Mouse (Mus musculus): ENCODE results near the gene Idnk. TPM values are rescaled to one million over a fixed set of nuclear protein-coding genes. Genes with fewer than 3 reads are reported as not detected.

The Idnk gene
- 10 to 100 TPM; 21.5 to 21.9 TPM for total RNA-seq (2021)
- long read RNA-seq, experiment 1, transcript Idnk-202 (4 exons, 1,462 nt): major isoform, 16 of 20 reads
- long read RNA-seq, experiment 1, partial matches to known transcripts: 0 of 20 reads
- long read RNA-seq, experiment 1, other reads (novel, unspliced or antisense): 4 of 20 reads
- long read RNA-seq, experiment 2, transcript Idnk-202 (4 exons, 1,462 nt): major isoform, 14 of 17 reads
- long read RNA-seq, experiment 2, partial matches to known transcripts: 0 of 17 reads
- long read RNA-seq, experiment 2, other reads (novel, unspliced or antisense): 2 of 17 reads

DNA sequence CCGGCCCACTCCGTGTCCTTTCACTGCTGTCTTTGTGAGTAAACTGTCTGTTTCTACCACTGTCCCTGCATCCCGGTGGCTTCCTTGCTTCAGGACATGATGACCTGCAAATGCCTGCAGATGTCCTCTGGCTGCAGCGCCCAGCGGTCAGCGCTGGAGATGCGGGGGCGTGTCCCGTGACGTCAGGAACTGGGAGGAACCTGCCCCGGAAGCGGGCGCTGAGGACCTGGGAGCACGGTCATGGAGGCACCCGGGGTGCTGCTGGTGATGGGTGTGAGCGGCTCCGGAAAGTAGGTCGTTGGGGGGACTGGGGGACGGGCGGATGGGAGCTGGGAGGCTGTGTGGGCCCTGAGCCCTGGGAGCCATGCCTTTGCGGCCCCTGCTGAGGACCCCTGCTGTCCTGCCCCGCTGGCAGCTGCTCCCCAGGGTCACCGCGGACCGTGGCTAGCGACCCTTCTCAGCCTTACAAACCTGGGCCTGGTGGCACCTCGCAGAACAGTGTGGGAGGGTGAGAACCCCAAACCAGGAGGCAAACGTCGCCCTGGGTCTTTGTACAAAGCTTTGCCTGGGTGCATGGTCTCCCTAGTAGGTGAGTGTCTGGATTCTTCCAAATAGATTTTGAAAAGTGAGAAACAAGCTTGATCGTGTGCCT, at the start of gene Idnk:
TSS of gene Idnk (plus strand) at position 203 of the 652 bp plus-strand sequence.
- intact Hi-C loops (cut with DNase I): loop anchor here (2.0 to 5.0 kb wide), 2 partner anchors 227 to 430 kb away; partner anchors contain the start of gene 2210016F16Rik
- peak; percentile 67 to 78 for DNase-seq (ENCODE audit: low spot score in 2 of 2)

GRCm38 (mm10) chr13:58111306-58111705, 46.1 kb upstream of the Idnk start:
- intact Hi-C loops (cut with DNase I): loop anchor here (5.0 kb wide), 1 partner anchor 39 kb away; no protein-coding TSS in a partner anchor
- peak in 1 of 2 experiments; percentile 46 for DNase-seq (ENCODE audit: low spot score in 2 of 2)

GRCm38 (mm10) chr13:58112191-58112590, 45.3 kb upstream of the Idnk start:
- DNase-seq (ENCODE audit: low spot score in 2 of 2): peak; percentile 33 to 37
- intact Hi-C loops (cut with DNase I): loop anchor here (2.0 to 5.0 kb wide), 2 partner anchors 40 to 99 kb away; no protein-coding TSS in a partner anchor

- intact Hi-C loops (cut with DNase I): loop anchor here (1.0 to 5.0 kb wide), 3 partner anchors 40 to 100 kb away; no protein-coding TSS in a partner anchor
- DNase-seq (ENCODE audit: low spot score in 2 of 2): no peak
These were observed 44.8 kb upstream of the Idnk start for GRCm38 (mm10) chr13:58112601-58113041.

DNA sequence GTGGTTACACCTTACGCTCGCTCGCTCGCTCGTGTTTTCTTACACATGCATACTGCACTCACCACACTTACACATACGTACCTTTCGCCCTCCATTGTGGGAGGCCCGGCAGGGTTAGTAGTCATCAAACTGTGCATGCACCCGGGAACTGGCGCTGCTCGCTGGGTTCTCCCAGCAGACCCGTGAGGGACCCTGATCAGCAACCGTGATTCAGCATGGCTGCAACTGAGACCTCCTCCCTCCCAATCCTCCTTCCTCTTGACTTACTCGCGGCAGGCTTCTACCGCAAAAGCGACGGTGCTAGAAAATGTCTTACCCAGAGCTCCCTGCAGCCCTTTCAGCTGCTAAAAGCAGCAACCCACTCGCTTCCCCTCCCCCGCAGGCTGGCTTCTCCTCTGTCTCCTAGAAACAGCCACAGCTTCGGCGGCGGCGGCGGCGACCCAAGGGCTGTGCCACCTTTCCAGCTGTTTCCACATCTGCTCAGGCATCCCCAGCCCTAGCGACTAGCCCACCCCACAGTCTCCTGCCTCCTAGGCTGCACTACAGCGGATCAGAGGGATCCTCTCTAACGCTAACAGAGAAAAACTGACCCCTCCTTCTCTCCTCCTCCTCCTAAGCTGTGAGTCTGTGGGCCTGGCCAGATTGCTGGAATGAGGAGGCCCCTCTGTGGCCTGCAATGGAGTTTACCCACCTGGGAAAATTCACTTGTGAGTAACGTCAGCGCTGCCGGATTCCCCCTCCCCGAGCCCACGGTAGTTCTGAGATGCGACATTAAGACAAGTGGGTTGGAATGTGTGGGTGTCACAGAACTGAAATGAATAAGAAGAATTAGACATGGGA, 44.2 kb upstream of the Idnk start, which contains the start of gene Klhl3:
TSS of gene Klhl3 (minus strand) at position 532 of the 840 bp plus-strand sequence.
- intact Hi-C loops (cut with DNase I): loop anchor here (1.0 to 5.0 kb wide), 3 partner anchors 41 to 100 kb away; no protein-coding TSS in a partner anchor
- peak; percentile 87 to 91 for DNase-seq (ENCODE audit: low spot score in 2 of 2)

GRCm38 (mm10) chr13:58115227-58115626, 42.2 kb upstream of the Idnk start:
- no peak for DNase-seq (ENCODE audit: low spot score in 2 of 2)
- intact Hi-C loops (cut with DNase I): no loop called here

DNA sequence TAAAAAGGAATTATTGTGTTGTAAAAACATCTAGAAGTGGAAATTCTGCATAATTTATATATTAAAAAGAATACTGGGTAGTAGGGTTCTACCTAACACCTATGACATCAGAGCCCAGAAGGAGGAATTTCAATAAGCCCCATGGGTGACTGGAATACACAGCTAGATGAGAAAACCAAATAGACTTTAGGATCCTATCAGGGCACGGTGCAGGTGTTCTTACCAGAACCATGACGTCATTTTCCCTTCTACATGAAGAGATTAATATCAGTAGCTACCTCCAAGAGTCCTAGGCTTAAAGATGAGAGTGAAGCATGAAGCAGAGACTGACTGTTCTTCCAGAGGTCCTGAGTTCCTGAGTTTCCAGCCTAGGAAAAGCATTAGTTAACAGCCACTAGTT, 40.6 kb upstream of the Idnk start:
- intact Hi-C loops (cut with DNase I): no loop called here

GRCm38 (mm10) chr13:58117318-58118017, 40.0 kb upstream of the Idnk start:
- DNase-seq (ENCODE audit: low spot score in 2 of 2): peak; percentile 40 to 51
- intact Hi-C loops (cut with DNase I): no loop called here

More for the DNA sequence above, 40.6 kb upstream of the Idnk start:
- no peak for DNase-seq (ENCODE audit: low spot score in 2 of 2)

DNA sequence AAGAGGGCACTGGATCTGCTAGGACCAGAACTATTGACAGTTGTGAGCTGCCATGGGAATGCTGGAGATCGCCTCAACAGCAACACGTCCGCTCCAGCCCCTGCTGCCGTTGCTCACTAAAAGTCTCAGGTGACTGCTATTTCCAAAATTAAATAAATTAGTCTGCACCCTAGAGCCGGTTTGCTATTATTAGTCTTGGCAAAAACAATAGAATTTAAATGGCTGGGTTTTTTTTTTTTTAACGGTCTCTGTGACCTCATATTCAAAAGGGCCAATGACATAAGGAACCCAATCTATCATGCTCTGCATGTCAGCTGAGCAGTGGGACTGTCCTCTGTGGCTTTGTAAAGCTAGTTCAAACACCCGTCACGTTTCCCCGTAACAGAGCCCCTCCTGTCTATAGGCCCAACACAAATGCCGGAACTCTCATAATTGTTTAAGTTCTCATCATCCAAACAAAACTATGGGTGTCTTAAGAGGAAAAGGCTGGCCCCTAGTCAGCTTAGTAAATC, 34.6 kb upstream of the Idnk start:
- DNase-seq (ENCODE audit: low spot score in 2 of 2): no peak
- intact Hi-C loops (cut with DNase I): no loop called here

GRCm38 (mm10) chr13:58123381-58123780, 34.1 kb upstream of the Idnk start:
- no peak for DNase-seq (ENCODE audit: low spot score in 2 of 2)
- intact Hi-C loops (cut with DNase I): no loop called here

- intact Hi-C loops (cut with DNase I): no loop called here
- no peak for DNase-seq (ENCODE audit: low spot score in 2 of 2)
These were observed 33.2 kb upstream of the Idnk start for GRCm38 (mm10) chr13:58124278-58124677.

GRCm38 (mm10) chr13:58124989-58125388, 32.5 kb upstream of the Idnk start:
- intact Hi-C loops (cut with DNase I): no loop called here
- DNase-seq (ENCODE audit: low spot score in 2 of 2): no peak

GRCm38 (mm10) chr13:58126126-58126525, 31.3 kb upstream of the Idnk start:
- peak; percentile 40 to 48 for DNase-seq (ENCODE audit: low spot score in 2 of 2)
- intact Hi-C loops (cut with DNase I): no loop called here

- peak in 1 of 2 experiments; percentile 19 for DNase-seq (ENCODE audit: low spot score in 2 of 2)
- intact Hi-C loops (cut with DNase I): no loop called here
These were observed 30.3 kb upstream of the Idnk start for GRCm38 (mm10) chr13:58126862-58127765.

- DNase-seq (ENCODE audit: low spot score in 2 of 2): peak; percentile 59 to 65
- intact Hi-C loops (cut with DNase I): no loop called here
These were observed 29.6 kb upstream of the Idnk start for GRCm38 (mm10) chr13:58127766-58128361.

GRCm38 (mm10) chr13:58128396-58128767, 29.1 kb upstream of the Idnk start, which contains the start of gene Hnrnpa0:
Gene Hnrnpa0, minus strand, starts transcription at chr13:58128556.
- intact Hi-C loops (cut with DNase I): no loop called here
- peak; percentile 94 to 95 for DNase-seq (ENCODE audit: low spot score in 2 of 2)

Measured in left cerebral cortex, postnatal 14 days (tissue).